Mouse (Mus musculus): ENCODE measurements around the gene Eif2b2. TPM values are rescaled to one million over a fixed set of nuclear protein-coding genes. Genes with fewer than 3 reads are reported as not detected.

Eif2b2 gene
- polyA plus RNA-seq, 1 experiment, result 342 TPM

- Histone ChIP-seq H3K27me3 (ENCODE audit: control insufficient read depth, insufficient read depth, insufficient read length) (no peaks in the 10 kb centered on the region), H3K4me2 (ENCODE audit: low read depth) (peak overlapping the region; percentile 70), H3K4me3 (no peak overlapping the region), H3ac (ENCODE audit: control insufficient read depth, insufficient read length) (no peak overlapping the region), H3K79me2 (ENCODE audit: control insufficient read depth, insufficient read depth) (no peaks in the 10 kb centered on the region), H3K36me3 (ENCODE audit: control insufficient read depth, insufficient read depth) (no peaks in the 10 kb centered on the region)
- TF ChIP-seq TCF12 (IDR thresholded peaks at IDR 0.05; ENCODE audit: insufficient read depth, poor library complexity, severe bottlenecking), result peak; percentile 53
- TF ChIP-seq MYOD1 (IDR thresholded peaks at IDR 0.05; ENCODE audit: control insufficient read depth in 1 of 3, insufficient read length in 2 of 3, low read depth in 2 of 3), result peak in 2 of 3 experiments; percentile 84 to 92
- TF ChIP-seq MYOG (IDR thresholded peaks at IDR 0.05; ENCODE audit: control insufficient read depth in 1 of 3, insufficient read depth in 1 of 3, insufficient read length in 2 of 3, low read depth in 2 of 3), result peak in 2 of 3 experiments; percentile 54 to 85
- TF ChIP-seq REST (IDR thresholded peaks at IDR 0.05; ENCODE audit: insufficient read depth, insufficient read length), result no peak
- TF ChIP-seq TCF3 (IDR thresholded peaks at IDR 0.05; ENCODE audit: insufficient read length, low read depth), result peak; percentile 39
- TF ChIP-seq POLR2A (IDR thresholded peaks at IDR 0.05; ENCODE audit: insufficient read length, low read depth), result peak; percentile 30
These were observed 26.7 kb upstream of the Eif2b2 start for GRCm38 (mm10) chr12:85192461-85193108.

GRCm38 (mm10) chr12:85193146-85193545, 26.1 kb upstream of the Eif2b2 start:
- Histone ChIP-seq H3K36me3 (ENCODE audit: control insufficient read depth, insufficient read depth) (no peaks in the 10 kb centered on the region), H3K79me2 (ENCODE audit: control insufficient read depth, insufficient read depth) (no peaks in the 10 kb centered on the region), H3K4me2 (ENCODE audit: low read depth) (peak overlapping the region; percentile 70), H3K4me3 (no peak overlapping the region), H3K27me3 (ENCODE audit: control insufficient read depth, insufficient read depth, insufficient read length) (no peaks in the 10 kb centered on the region), H3ac (ENCODE audit: control insufficient read depth, insufficient read length) (no peak overlapping the region)
- no peak for TF ChIP-seq REST (IDR thresholded peaks at IDR 0.05; ENCODE audit: insufficient read depth, insufficient read length)

- peak overlapping the region; percentile 27 for H3K4me2 ChIP-seq (ENCODE audit: low read depth)
These were observed 25.2 kb upstream of the Eif2b2 start for GRCm38 (mm10) chr12:85193923-85194622.

GRCm38 (mm10) chr12:85194623-85195018, 24.7 kb upstream of the Eif2b2 start:
- Histone ChIP-seq H3K4me3 (no peak overlapping the region), H3K4me2 (ENCODE audit: low read depth) (peak overlapping the region; percentile 27), H3K79me2 (ENCODE audit: control insufficient read depth, insufficient read depth) (no peaks in the 10 kb centered on the region), H3K27me3 (ENCODE audit: control insufficient read depth, insufficient read depth, insufficient read length) (no peaks in the 10 kb centered on the region), H3K36me3 (ENCODE audit: control insufficient read depth, insufficient read depth) (no peaks in the 10 kb centered on the region), H3ac (ENCODE audit: control insufficient read depth, insufficient read length) (no peak overlapping the region)
- no peak for TF ChIP-seq USF1 (IDR thresholded peaks at IDR 0.05; ENCODE audit: low read depth)
- TF ChIP-seq POLR2A (IDR thresholded peaks at IDR 0.05; ENCODE audit: insufficient read length, low read depth), result no peak
- no peak for TF ChIP-seq E2F4 (IDR thresholded peaks at IDR 0.05; ENCODE audit: insufficient read depth)
- no peak for TF ChIP-seq MYOD1 (IDR thresholded peaks at IDR 0.05; ENCODE audit: control insufficient read depth in 1 of 3, insufficient read length in 2 of 3, low read depth in 2 of 3)
- no peak for TF ChIP-seq MAX (IDR thresholded peaks at IDR 0.05; ENCODE audit: low read depth)
- TF ChIP-seq POLR2AphosphoS2 (IDR thresholded peaks at IDR 0.05; ENCODE audit: insufficient read length, low read depth), result no peak
- TF ChIP-seq TCF12 (IDR thresholded peaks at IDR 0.05; ENCODE audit: insufficient read depth, poor library complexity, severe bottlenecking), result no peak
- TF ChIP-seq SRF (IDR thresholded peaks at IDR 0.05; ENCODE audit: control insufficient read depth, insufficient read length, low read depth), result no peak
- TF ChIP-seq TCF3 (IDR thresholded peaks at IDR 0.05; ENCODE audit: insufficient read length, low read depth), result no peak
- no peak for TF ChIP-seq REST (IDR thresholded peaks at IDR 0.05; ENCODE audit: insufficient read depth, insufficient read length)
- no peak for TF ChIP-seq CEBPB (IDR thresholded peaks at IDR 0.05; ENCODE audit: insufficient read depth, poor library complexity, severe bottlenecking)
- TF ChIP-seq MYOG (IDR thresholded peaks at IDR 0.05; ENCODE audit: control insufficient read depth in 1 of 3, insufficient read depth in 1 of 3, insufficient read length in 2 of 3, low read depth in 2 of 3), result no peak

More at GRCm38 (mm10) chr12:85193923-85194622, 25.2 kb upstream of the Eif2b2 start:
- Histone ChIP-seq H3ac (ENCODE audit: control insufficient read depth, insufficient read length) (no peak overlapping the region), H3K4me3 (no peak overlapping the region), H3K27me3 (ENCODE audit: control insufficient read depth, insufficient read depth, insufficient read length) (no peaks in the 10 kb centered on the region), H3K79me2 (ENCODE audit: control insufficient read depth, insufficient read depth) (no peaks in the 10 kb centered on the region), H3K36me3 (ENCODE audit: control insufficient read depth, insufficient read depth) (no peaks in the 10 kb centered on the region)
- TF ChIP-seq CEBPB (IDR thresholded peaks at IDR 0.05; ENCODE audit: insufficient read depth, poor library complexity, severe bottlenecking) (peak; percentile 67; the same call in 1 of the 2 replicates), MYOD1 (IDR thresholded peaks at IDR 0.05; ENCODE audit: control insufficient read depth in 1 of 3, insufficient read length in 2 of 3, low read depth in 2 of 3) (peak in 2 of 3 experiments; percentile 17 to 46), USF1 (IDR thresholded peaks at IDR 0.05; ENCODE audit: low read depth) (no peak), MYOG (IDR thresholded peaks at IDR 0.05; ENCODE audit: control insufficient read depth in 1 of 3, insufficient read depth in 1 of 3, insufficient read length in 2 of 3, low read depth in 2 of 3) (peak in 2 of 3 experiments; percentile 8 to 65), REST (IDR thresholded peaks at IDR 0.05; ENCODE audit: insufficient read depth, insufficient read length) (no peak), TCF3 (IDR thresholded peaks at IDR 0.05; ENCODE audit: insufficient read length, low read depth) (no peak)

GRCm38 (mm10) chr12:85195086-85195485, 24.2 kb upstream of the Eif2b2 start:
- H3K4me3 ChIP-seq, result no peak overlapping the region
- H3K27me3 ChIP-seq (ENCODE audit: control insufficient read depth, insufficient read depth, insufficient read length), result no peaks in the 10 kb centered on the region
- no peaks in the 10 kb centered on the region for H3K79me2 ChIP-seq (ENCODE audit: control insufficient read depth, insufficient read depth)
- no peak for TF ChIP-seq MYOD1 (IDR thresholded peaks at IDR 0.05; ENCODE audit: control insufficient read depth in 1 of 3, insufficient read length in 2 of 3, low read depth in 2 of 3)
- TF ChIP-seq USF1 (IDR thresholded peaks at IDR 0.05; ENCODE audit: low read depth), result no peak
- TF ChIP-seq MAX (IDR thresholded peaks at IDR 0.05; ENCODE audit: low read depth), result no peak
- no peak for TF ChIP-seq SRF (IDR thresholded peaks at IDR 0.05; ENCODE audit: control insufficient read depth, insufficient read length, low read depth)
- TF ChIP-seq E2F4 (IDR thresholded peaks at IDR 0.05; ENCODE audit: insufficient read depth), result no peak
- no peak for TF ChIP-seq POLR2AphosphoS2 (IDR thresholded peaks at IDR 0.05; ENCODE audit: insufficient read length, low read depth)
- no peak for TF ChIP-seq REST (IDR thresholded peaks at IDR 0.05; ENCODE audit: insufficient read depth, insufficient read length)
- TF ChIP-seq MYOG (IDR thresholded peaks at IDR 0.05; ENCODE audit: control insufficient read depth in 1 of 3, insufficient read depth in 1 of 3, insufficient read length in 2 of 3, low read depth in 2 of 3), result no peak
- no peak for TF ChIP-seq TCF3 (IDR thresholded peaks at IDR 0.05; ENCODE audit: insufficient read length, low read depth)
- no peak for TF ChIP-seq TCF12 (IDR thresholded peaks at IDR 0.05; ENCODE audit: insufficient read depth, poor library complexity, severe bottlenecking)
- TF ChIP-seq POLR2A (IDR thresholded peaks at IDR 0.05; ENCODE audit: insufficient read length, low read depth), result no peak
- no peak for TF ChIP-seq CEBPB (IDR thresholded peaks at IDR 0.05; ENCODE audit: insufficient read depth, poor library complexity, severe bottlenecking)
- H3ac ChIP-seq (ENCODE audit: control insufficient read depth, insufficient read length), result no peak overlapping the region
- H3K36me3 ChIP-seq (ENCODE audit: control insufficient read depth, insufficient read depth), result no peaks in the 10 kb centered on the region
- H3K4me2 ChIP-seq (ENCODE audit: low read depth), result no peak overlapping the region

Measured in myocyte (in vitro differentiated cells).